Mouse (Mus musculus) embryonic facial prominence, embryonic 14.5 days (tissue): ENCODE data around the gene Crispld2. TPM values are rescaled to one million over a fixed set of nuclear protein-coding genes. Genes with fewer than 3 reads are reported as not detected.

Experiments
- ATAC-seq: fragments of 200-750 bp; cut with Nextera tagmentation; 2 replicates; pipeline ENCODE4 v1.8.0; 2017; ENCODE audit warnings: low read depth, moderate number of reproducible peaks, moderate TSS enrichment
- DNase-seq: peaks from one replicate; pipeline ENCODE4 v3.0.0-alpha.2; 2015; ENCODE audit warnings: low spot score
- H3K27ac ChIP-seq: fragments of 300-500 bp; sonication (generic); replicated peaks from 2 replicates; pipeline ENCODE4 v1.5.1; 2014; ENCODE audit warnings: low read depth, mild to moderate bottlenecking, low read length, moderate library complexity
- H3K27me3 ChIP-seq: fragments of 300-500 bp; sonication (generic); replicated peaks from 2 replicates; pipeline ENCODE4 v1.6.1; 2014; ENCODE audit warnings: low read length; ENCODE audit not compliant: control insufficient read depth, insufficient read depth
- H3K36me3 ChIP-seq: fragments of 300-500 bp; sonication (generic); 2 replicates; pipeline ENCODE4 v1.6.1; 2014; ENCODE audit warnings: low read length, mixed read lengths; ENCODE audit not compliant: control insufficient read depth, insufficient read depth
- H3K4me1 ChIP-seq: fragments of 300-500 bp; sonication (generic); 2 replicates; pipeline ENCODE4 v1.6.1; 2014; ENCODE audit warnings: antibody characterized with exemption, low read length; ENCODE audit not compliant: control insufficient read depth, insufficient read depth
- H3K4me2 ChIP-seq: fragments of 300-500 bp; sonication (generic); 2 replicates; pipeline ENCODE4 v1.6.1; 2014; ENCODE audit warnings: low read depth, mild to moderate bottlenecking, low read length, moderate library complexity, mixed read lengths
- H3K4me3 ChIP-seq: fragments of 300-500 bp; sonication (generic); 2 replicates; pipeline ENCODE4 v1.5.1; 2014; ENCODE audit warnings: low read depth, mild to moderate bottlenecking, low read length
- H3K9ac ChIP-seq: fragments of 300-500 bp; sonication (generic); 2 replicates; pipeline ENCODE4 v1.6.1; 2014; ENCODE audit warnings: low read depth, mild to moderate bottlenecking, low read length, moderate library complexity, mixed read lengths
- H3K9me3 ChIP-seq: fragments of 300-500 bp; sonication (generic); 2 replicates; pipeline ENCODE4 v1.6.1; 2016; ENCODE audit warnings: low read length; ENCODE audit not compliant: control insufficient read depth
- WGBS: fragments of 180-500 bp; shearing (Covaris S2); extraction: QIAGEN DNeasy Blood & Tissue Kit; methylation state at CpG from one replicate; pipeline ENCODE4 v1.1.7; 2014; 5-methylcytosine and 5-hydroxymethylcytosine counted together
- polyA plus RNA-seq: library from polyadenylated mRNA; unstranded; fragments of >200 nt; fragmentation: Nextera tagmentation; extraction: Ambion mirVana; gene quantifications from 2 replicates; pipeline ENCODE4 v1.2.1, GENCODE M21; 2014

Crispld2 gene
- polyA plus RNA-seq, 1 experiment from 2014 or later = 5.6 TPM

DNA sequence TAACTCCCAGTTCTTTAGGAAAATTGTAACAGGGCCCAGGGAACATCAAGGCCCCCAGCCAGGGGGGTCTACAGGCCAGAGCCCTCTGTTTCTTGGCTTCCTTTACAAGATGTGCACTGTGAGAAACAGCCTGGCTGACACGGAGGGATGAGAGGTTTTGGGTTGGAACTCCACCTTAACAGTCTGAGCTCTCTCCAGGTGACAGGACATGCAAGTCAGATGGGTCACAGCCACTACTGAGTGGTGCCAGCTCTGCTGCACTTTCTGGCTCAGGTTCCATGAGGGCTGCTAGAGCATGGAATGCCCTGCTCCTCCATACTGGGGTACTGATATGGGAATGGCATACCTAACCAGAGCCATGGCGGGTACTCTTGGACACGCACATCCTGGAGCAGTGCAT, 98.8 kb downstream of the Crispld2 start:
- Histone ChIP-seq H3K4me1 (no peaks in the 10 kb centered on the region), H3K27me3 (no peaks in the 10 kb centered on the region), H3K9me3 (no peaks in the 10 kb centered on the region), H3K4me3 (no peak overlapping the region), H3K4me2 (no peak overlapping the region), H3K9ac (no peak overlapping the region), H3K27ac (no peak overlapping the region), H3K36me3 (peaks cover 54% of the 10 kb centered on the region)
- DNase-seq = no peak
- WGBS = 100% methylated on average over 2 of the region's 3 CpGs
- no peak for ATAC-seq

DNA sequence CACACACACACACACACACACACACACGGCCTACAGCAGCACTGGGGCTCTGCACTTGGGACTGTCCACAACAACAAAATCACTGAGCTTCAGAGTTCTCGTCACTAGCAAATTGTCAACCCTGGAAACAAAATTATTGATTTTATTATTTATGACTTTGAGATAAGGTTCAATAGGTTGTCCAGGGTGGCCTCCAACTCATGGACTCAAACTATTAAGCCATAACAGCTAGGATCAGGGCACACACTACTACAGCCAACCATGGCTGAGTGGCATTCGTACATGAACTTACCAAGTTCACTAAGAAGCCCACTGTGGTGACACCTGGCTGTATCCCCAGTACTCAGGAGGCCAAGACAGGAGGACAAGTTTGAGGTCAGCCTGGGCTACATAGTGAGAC, 100.9 kb downstream of the Crispld2 start:
- Histone ChIP-seq H3K4me2 (no peak overlapping the region), H3K9me3 (no peaks in the 10 kb centered on the region), H3K9ac (no peak overlapping the region), H3K27me3 (no peaks in the 10 kb centered on the region), H3K4me1 (no peaks in the 10 kb centered on the region), H3K27ac (no peak overlapping the region), H3K36me3 (peaks cover 35% of the 10 kb centered on the region), H3K4me3 (no peak overlapping the region)
- 96% methylated on average over 3 of the region's 3 CpGs for WGBS
- ATAC-seq = no peak
- DNase-seq = no peak

DNA sequence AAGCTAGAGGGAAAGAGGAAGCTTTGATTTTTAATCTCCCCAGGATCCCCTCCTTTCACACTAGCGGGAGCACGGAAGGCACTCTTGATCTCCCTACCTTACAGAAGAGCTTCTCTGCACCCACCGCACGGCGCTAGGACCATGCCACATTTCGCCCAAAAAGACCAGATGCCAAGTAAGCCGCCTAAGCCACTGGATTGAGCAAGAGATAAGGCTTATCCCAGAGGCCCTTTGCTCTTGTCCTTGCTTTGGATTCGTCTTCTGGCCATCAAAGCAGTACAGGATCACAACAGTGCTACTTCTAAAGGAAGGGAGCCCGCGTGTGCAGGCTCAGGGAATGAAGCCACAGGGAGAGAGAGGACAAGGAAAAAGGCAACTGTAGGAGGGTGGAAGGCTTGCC, 102.6 kb downstream of the Crispld2 start:
- Histone ChIP-seq H3K4me1 (peaks cover 1% of the 10 kb centered on the region; the same call in 1 of the 2 replicates), H3K27me3 (no peaks in the 10 kb centered on the region), H3K4me2 (no peak overlapping the region), H3K9ac (no peak overlapping the region), H3K9me3 (no peaks in the 10 kb centered on the region), H3K36me3 (peaks cover 26% of the 10 kb centered on the region), H3K27ac (no peak overlapping the region), H3K4me3 (no peak overlapping the region)
- 88% methylated on average over 10 of the region's 10 CpGs for WGBS
- ATAC-seq (no peak), DNase-seq (no peak)

DNA sequence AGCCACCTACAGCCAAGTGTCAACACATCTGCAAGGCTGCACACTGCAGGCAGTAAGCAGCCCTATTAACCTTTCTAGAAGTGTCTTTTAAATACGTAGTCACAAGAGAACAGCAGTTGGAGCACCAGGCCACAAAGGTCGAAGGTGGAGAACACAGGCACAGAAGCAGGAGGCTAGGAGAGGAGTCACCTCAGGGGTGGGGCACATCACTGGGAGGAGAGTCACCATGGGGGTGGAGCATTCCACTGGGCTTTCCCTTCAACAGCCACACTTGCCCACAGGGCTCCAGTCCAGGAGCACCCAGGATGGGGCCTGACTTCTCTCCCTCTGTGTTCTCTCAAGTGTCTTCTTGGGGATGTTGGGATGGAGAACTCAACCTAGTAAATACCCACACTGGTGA, 104.2 kb downstream of the Crispld2 start:
- Histone ChIP-seq H3K4me3 (no peak overlapping the region), H3K27me3 (no peaks in the 10 kb centered on the region), H3K27ac (no peak overlapping the region), H3K4me1 (peaks cover 7% of the 10 kb centered on the region; the same call in 1 of the 2 replicates), H3K36me3 (peaks cover 14% of the 10 kb centered on the region), H3K9ac (no peak overlapping the region), H3K9me3 (no peaks in the 10 kb centered on the region), H3K4me2 (no peak overlapping the region)
- WGBS = 80% methylated on average over 2 of the region's 2 CpGs
- no peak for ATAC-seq
- DNase-seq = no peak

DNA sequence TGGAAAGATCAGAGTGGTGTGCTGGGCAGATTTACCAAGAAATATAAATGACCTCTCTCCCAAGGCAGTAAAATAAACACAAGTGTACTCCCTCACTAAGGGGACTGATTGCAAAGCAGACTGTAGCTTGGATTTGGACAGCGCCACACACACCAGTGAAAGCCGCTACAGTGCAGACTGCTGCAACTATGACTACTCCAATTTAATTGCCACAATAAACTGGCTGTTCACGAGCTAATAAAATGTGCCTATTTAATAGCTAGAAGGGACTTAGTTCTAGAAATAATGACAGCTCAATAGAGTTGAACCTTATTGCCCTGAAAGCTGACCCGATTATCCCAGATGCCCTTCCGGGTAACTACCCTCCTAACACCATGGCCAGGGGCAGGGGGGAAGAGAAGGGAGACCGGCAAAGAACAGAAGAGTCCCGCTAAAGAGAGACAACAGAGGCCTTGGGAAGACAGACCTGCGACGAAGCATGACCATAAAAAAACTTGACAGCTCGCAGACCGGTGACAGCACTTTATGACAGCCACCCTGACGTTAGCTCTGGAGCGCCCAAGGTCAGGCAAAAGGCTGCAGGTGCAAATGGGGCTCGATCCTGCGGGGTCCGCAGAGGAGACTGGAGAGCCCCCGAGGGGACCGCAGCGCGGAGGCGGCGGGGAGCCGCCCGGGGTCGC, 108.3 kb downstream of the Crispld2 start:
- no peaks in the 10 kb centered on the region for H3K27me3 ChIP-seq
- no peak for ATAC-seq
- H3K4me3 ChIP-seq = peak overlapping the region; percentile 81
- 9% methylated on average over 13 of the region's 25 CpGs for WGBS
- peak overlapping the region; percentile 85 for H3K9ac ChIP-seq
- no peak for DNase-seq
- H3K9me3 ChIP-seq = no peaks in the 10 kb centered on the region
- peak overlapping the region; percentile 69 for H3K4me2 ChIP-seq
- H3K4me1 ChIP-seq = peaks cover 15% of the 10 kb centered on the region
- peak overlapping the region; percentile 91; the same call in 1 of the 2 replicates for H3K27ac ChIP-seq
- no peaks in the 10 kb centered on the region for H3K36me3 ChIP-seq

DNA sequence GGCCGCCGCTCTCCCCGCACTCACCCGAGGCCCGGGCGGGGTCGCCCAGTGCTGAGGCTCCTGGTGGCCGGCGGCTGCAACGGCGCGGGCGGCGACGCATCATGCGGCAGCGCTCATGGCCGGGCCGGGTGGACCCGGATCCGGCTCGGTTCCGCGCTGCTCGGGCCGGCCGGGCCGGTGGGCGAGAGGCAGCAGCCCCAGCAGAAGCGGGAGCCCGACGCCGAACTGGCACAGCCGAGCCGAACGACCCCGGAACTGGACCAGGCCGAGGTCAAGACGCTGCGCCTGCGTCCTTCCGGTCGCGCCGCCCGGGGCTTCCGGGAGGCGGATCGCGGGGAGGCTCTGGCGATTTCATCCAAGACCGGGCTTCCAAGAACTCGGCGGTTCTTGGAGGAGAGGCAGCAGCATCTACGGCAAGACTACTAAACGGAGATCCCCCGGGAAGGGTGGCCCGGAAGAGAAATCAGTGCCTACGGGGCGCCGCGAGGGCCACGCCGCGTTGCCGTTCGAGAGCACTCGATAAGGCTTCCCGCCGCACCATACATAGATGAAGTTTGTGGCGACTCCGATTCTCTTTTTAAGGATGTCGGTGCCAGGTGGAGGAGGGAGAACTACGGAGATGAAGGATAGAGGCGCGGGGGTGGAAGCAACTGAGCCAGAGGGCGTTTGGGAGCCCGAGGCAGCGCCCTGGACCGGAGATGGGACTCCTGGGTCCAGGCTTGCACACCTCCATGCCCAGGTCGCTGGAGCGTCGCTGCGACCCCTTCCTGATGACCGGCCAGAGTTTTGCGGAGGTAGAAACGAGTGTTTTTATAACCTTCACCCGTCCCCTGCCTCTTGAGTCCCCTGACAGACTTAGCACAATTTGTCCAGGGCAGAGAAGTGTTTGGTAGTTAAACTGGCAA, 109.1 kb downstream of the Crispld2 start, which contains the start of gene Zdhhc7:
Gene Zdhhc7, minus strand, starts transcription at position 415 of the 905 bp plus-strand sequence.
- Histone ChIP-seq H3K27ac (peak within 1 kb of the TSS; percentile 91), H3K4me3 (peak within 1 kb of the TSS; percentile 81), H3K4me1 (peaks cover 15% of the 10 kb centered on the region), H3K4me2 (peak within 1 kb of the TSS; percentile 69), H3K36me3 (no peaks in the 10 kb centered on the region), H3K27me3 (no peaks in the 10 kb centered on the region), H3K9me3 (no peaks in the 10 kb centered on the region), H3K9ac (peak within 1 kb of the TSS; percentile 85)
- ATAC-seq (peak; percentile 86), DNase-seq (peak; percentile 81)
- under 1% methylated on average over 53 of the region's 88 CpGs for whole genome bisulfite sequencing

Other genes with a start within 250 kb of the Crispld2 start
- 5.4 and 5.5 TPM in 2 replicates for gene Tldc1, start 214.0 kb upstream of the Crispld2 start, polyA plus RNA-seq
- gene Cotl1, start 151.9 kb upstream of the Crispld2 start, polyA plus RNA-seq = 255 and 299 TPM in 2 replicates
- 8.6 and 10.1 TPM in 2 replicates for gene Klhl36, start 130.2 kb upstream of the Crispld2 start, polyA plus RNA-seq
- gene Usp10, start 82.1 kb upstream of the Crispld2 start, polyA plus RNA-seq = 90.5 and 93.0 TPM in 2 replicates
- 1.5 TPM in 1 of 2 replicates, not detected in the other for gene Gm20388, start 81.6 kb upstream of the Crispld2 start, polyA plus RNA-seq
- gene Zdhhc7, start 109.0 kb downstream of the Crispld2 start, polyA plus RNA-seq = 29.9 and 32.6 TPM in 2 replicates
- 8.5 and 9.6 TPM in 2 replicates for gene 6430548M08Rik, start 121.7 kb downstream of the Crispld2 start, polyA plus RNA-seq
- 2.4 and 3.5 TPM in 2 replicates for gene Fam92b, start 185.0 kb downstream of the Crispld2 start, polyA plus RNA-seq
- 8.7 and 11.3 TPM in 2 replicates for gene Gse1, start 236.0 kb downstream of the Crispld2 start, polyA plus RNA-seq